Mouse (Mus musculus) forebrain, embryonic 15.5 days (tissue): ENCODE data around the gene Zbtb41. TPM values are rescaled to one million over a fixed set of nuclear protein-coding genes. Genes with fewer than 3 reads are reported as not detected.
A peak's percentile ranks its signal among the peaks of the same experiment; 100 is the strongest.
"Not testable (repeated sequence)": the region's sequence is repeated elsewhere in the genome, so short reads cannot be mapped to it uniquely, and the experiment has no call there.

ENCODE experiments used
- ATAC-seq: fragments of 200-750 bp; cut with Nextera tagmentation; replicated peaks from 2 replicates; pipeline ENCODE4 v1.8.0; 2017; ENCODE audit warnings: mild to moderate bottlenecking, moderate TSS enrichment, moderate library complexity
- H3K27ac ChIP-seq: fragments of 300-500 bp; sonication (generic); replicated peaks from 2 replicates; pipeline ENCODE4 v1.5.1; 2015; ENCODE audit warnings: mild to moderate bottlenecking, inconsistent platforms
- H3K27me3 ChIP-seq: fragments of 300-500 bp; sonication (generic); 2 replicates; pipeline ENCODE4 v1.6.1; 2015; ENCODE audit warnings: inconsistent platforms
- H3K36me3 ChIP-seq: fragments of 300-500 bp; sonication (generic); 2 replicates; pipeline ENCODE4 v1.6.1; 2015; ENCODE audit warnings: mild to moderate bottlenecking, inconsistent platforms
- H3K4me1 ChIP-seq: fragments of 300-500 bp; sonication (generic); 2 replicates; pipeline ENCODE4 v1.6.1; 2015; ENCODE audit warnings: inconsistent platforms
- H3K4me2 ChIP-seq: fragments of 300-500 bp; sonication (generic); replicated peaks from 2 replicates; pipeline ENCODE4 v1.6.1; 2015; ENCODE audit warnings: mild to moderate bottlenecking, inconsistent platforms
- H3K4me3 ChIP-seq: fragments of 300-500 bp; sonication (generic); 2 replicates; pipeline ENCODE4 v1.5.1; 2015; ENCODE audit warnings: mild to moderate bottlenecking, inconsistent platforms
- H3K9ac ChIP-seq: fragments of 300-500 bp; sonication (generic); replicated peaks from 2 replicates; pipeline ENCODE4 v1.6.1; 2015; ENCODE audit warnings: mild to moderate bottlenecking, inconsistent platforms
- H3K9me3 ChIP-seq: fragments of 300-500 bp; sonication (generic); 2 replicates; pipeline ENCODE4 v1.6.1; 2016; ENCODE audit warnings: inconsistent platforms
- WGBS: fragments of 180-500 bp; shearing (Covaris S2); methylation state at CpG from one replicate; pipeline ENCODE4 v1.1.7; 2015; ENCODE audit warnings: mixed read lengths; 5-methylcytosine and 5-hydroxymethylcytosine counted together
- polyA plus RNA-seq: library from polyadenylated mRNA; unstranded; fragments of >200 nt; fragmentation: Nextera tagmentation; extraction: Ambion mirVana; gene quantifications from 2 replicates; pipeline ENCODE4 v1.2.1, GENCODE M21; 2015

Gene Zbtb41
- polyA plus RNA-seq, 1 experiment from 2014 or later = 15.9 TPM

GRCm38 (mm10) chr1:139422941-139423340, 853 bp downstream of the Zbtb41 start:
- Histone ChIP-seq H3K9ac (peak overlapping the region; percentile 92), H3K9me3 (no peaks in the 10 kb centered on the region), H3K36me3 (no peaks in the 10 kb centered on the region), H3K4me2 (peak overlapping the region; percentile 56), H3K4me1 (peaks cover 44% of the 10 kb centered on the region), H3K27ac (peak overlapping the region; percentile 91; the same call in 1 of the 2 replicates), H3K4me3 (peak overlapping the region; percentile 98), H3K27me3 (no peaks in the 10 kb centered on the region)
- WGBS = 16% methylated on average over 10 of the region's 10 CpGs
- ATAC-seq = no peak

GRCm38 (mm10) chr1:139423931-139424330, 1.8 kb downstream of the Zbtb41 start:
- H3K27ac ChIP-seq = no peak overlapping the region
- no peaks in the 10 kb centered on the region for H3K27me3 ChIP-seq
- no peaks in the 10 kb centered on the region for H3K9me3 ChIP-seq
- no peak for ATAC-seq
- peak overlapping the region; percentile 98 for H3K4me3 ChIP-seq
- peak overlapping the region; percentile 56 for H3K4me2 ChIP-seq
- 54% methylated on average over 10 of the region's 10 CpGs for WGBS
- peaks cover 1% of the 10 kb centered on the region for H3K36me3 ChIP-seq
- peak overlapping the region; percentile 92; the same call in 1 of the 2 replicates for H3K9ac ChIP-seq
- peaks cover 47% of the 10 kb centered on the region for H3K4me1 ChIP-seq

- 19% methylated on average over 3 of the region's 3 CpGs for WGBS
- Histone ChIP-seq H3K27ac (no peak overlapping the region), H3K36me3 (peaks cover 10% of the 10 kb centered on the region), H3K9me3 (no peaks in the 10 kb centered on the region), H3K9ac (peak overlapping the region; percentile 23), H3K4me1 (peaks cover 47% of the 10 kb centered on the region), H3K4me2 (peak overlapping the region; percentile 56), H3K27me3 (no peaks in the 10 kb centered on the region), H3K4me3 (peak overlapping the region; percentile 37)
- ATAC-seq = no peak
Measured at GRCm38 (mm10) chr1:139425006-139425405, 2.9 kb downstream of the Zbtb41 start.

- Histone ChIP-seq H3K4me3 (no peak overlapping the region), H3K9ac (no peak overlapping the region), H3K9me3 (no peaks in the 10 kb centered on the region), H3K4me2 (no peak overlapping the region), H3K4me1 (no peaks in the 10 kb centered on the region), H3K27ac (no peak overlapping the region), H3K36me3 (peaks cover 55% of the 10 kb centered on the region), H3K27me3 (no peaks in the 10 kb centered on the region)
- no peak for ATAC-seq
Measured at GRCm38 (mm10) chr1:139438373-139438772, 16.3 kb downstream of the Zbtb41 start.

- not testable (repeated sequence) for H3K4me3 ChIP-seq, ATAC-seq, H3K4me2 ChIP-seq, H3K27me3 ChIP-seq, H3K4me1 ChIP-seq, H3K9ac ChIP-seq, H3K9me3 ChIP-seq, H3K27ac ChIP-seq
- 86% methylated on average over 9 of the region's 9 CpGs for WGBS
- peaks cover 40% of the 10 kb centered on the region for H3K36me3 ChIP-seq
Measured at GRCm38 (mm10) chr1:139443103-139443502, 21.0 kb downstream of the Zbtb41 start.

GRCm38 (mm10) chr1:139454340-139455225, 32.5 kb downstream of the Zbtb41 start, which contains the start of gene Aspm:
Gene Aspm, plus strand, starts transcription at chr1:139454772.
- H3K27me3 ChIP-seq = no peaks in the 10 kb centered on the region
- WGBS = under 1% methylated on average over 65 of the region's 65 CpGs

GRCm38 (mm10) chr1:139455226-139455869, 33.3 kb downstream of the Zbtb41 start:
- H3K4me1 ChIP-seq = peaks cover 24% of the 10 kb centered on the region
- no peaks in the 10 kb centered on the region for H3K27me3 ChIP-seq
- peak overlapping the region; percentile 47 for H3K9ac ChIP-seq
- WGBS = 1% methylated on average over 17 of the region's 17 CpGs
- peak overlapping the region; percentile 71 for H3K4me3 ChIP-seq
- peak overlapping the region; percentile 85 for H3K4me2 ChIP-seq
- no peak overlapping the region for H3K27ac ChIP-seq
- H3K36me3 ChIP-seq = 0 out of 2 replicates have a peak, but pooled peaks cover 3% of the 10 kb centered on the region
- no peaks in the 10 kb centered on the region for H3K9me3 ChIP-seq
- ATAC-seq = peak; percentile 35

More at GRCm38 (mm10) chr1:139454340-139455225, 32.5 kb downstream of the Zbtb41 start, which contains the start of gene Aspm:
- 0 out of 2 replicates have a peak within 1 kb of the TSS, but pooled peaks have one; percentile 4 for H3K27ac ChIP-seq
- 0 out of 2 replicates have a peak, but pooled peaks cover 3% of the 10 kb centered on the region for H3K36me3 ChIP-seq
- peak within 1 kb of the TSS; percentile 47 for H3K9ac ChIP-seq
- peak within 1 kb of the TSS; percentile 85 for H3K4me2 ChIP-seq
- peak within 1 kb of the TSS; percentile 71 for H3K4me3 ChIP-seq
- ATAC-seq = peak; percentile 100
- no peaks in the 10 kb centered on the region for H3K9me3 ChIP-seq
- peaks cover 19% of the 10 kb centered on the region for H3K4me1 ChIP-seq

- Histone ChIP-seq H3K9me3 (no peaks in the 10 kb centered on the region), H3K27me3 (no peaks in the 10 kb centered on the region), H3K4me1 (peaks cover 17% of the 10 kb centered on the region), H3K4me2 (no peak overlapping the region), H3K36me3 (no peaks in the 10 kb centered on the region), H3K9ac (no peak overlapping the region), H3K27ac (no peak overlapping the region), H3K4me3 (no peak overlapping the region)
- 75% methylated on average over 5 of the region's 5 CpGs for WGBS
- ATAC-seq = no peak
Measured at GRCm38 (mm10) chr1:139460807-139461206, 38.7 kb downstream of the Zbtb41 start.

- Histone ChIP-seq H3K27me3 (no peaks in the 10 kb centered on the region), H3K9me3 (no peaks in the 10 kb centered on the region), H3K9ac (no peak overlapping the region), H3K36me3 (peaks cover 10% of the 10 kb centered on the region), H3K4me3 (no peak overlapping the region), H3K4me2 (no peak overlapping the region), H3K4me1 (peaks cover 1% of the 10 kb centered on the region), H3K27ac (no peak overlapping the region)
- 91% methylated on average over 11 of the region's 11 CpGs for WGBS
- ATAC-seq = no peak
Measured at GRCm38 (mm10) chr1:139465936-139466335, 43.8 kb downstream of the Zbtb41 start.

GRCm38 (mm10) chr1:139478898-139479297, 56.8 kb downstream of the Zbtb41 start:
- H3K9me3 ChIP-seq = no peaks in the 10 kb centered on the region
- no peak overlapping the region for H3K27ac ChIP-seq
- H3K4me2 ChIP-seq = no peak overlapping the region
- 79% methylated on average over 11 of the region's 11 CpGs for WGBS
- peak; percentile 41; the same call in 1 of the 2 replicates for ATAC-seq
- H3K27me3 ChIP-seq = no peaks in the 10 kb centered on the region
- no peaks in the 10 kb centered on the region for H3K4me1 ChIP-seq
- H3K36me3 ChIP-seq = peaks cover 29% of the 10 kb centered on the region
- no peak overlapping the region for H3K4me3 ChIP-seq
- no peak overlapping the region for H3K9ac ChIP-seq

- Histone ChIP-seq H3K4me3 (no peak overlapping the region), H3K27me3 (no peaks in the 10 kb centered on the region), H3K27ac (no peak overlapping the region), H3K9ac (no peak overlapping the region), H3K9me3 (no peaks in the 10 kb centered on the region), H3K4me1 (no peaks in the 10 kb centered on the region), H3K36me3 (peaks cover 19% of the 10 kb centered on the region), H3K4me2 (no peak overlapping the region)
- ATAC-seq = no peak
- WGBS = 88% methylated on average over 8 of the region's 8 CpGs
Measured at GRCm38 (mm10) chr1:139480246-139480645, 58.2 kb downstream of the Zbtb41 start.

- no peaks in the 10 kb centered on the region for H3K9me3 ChIP-seq
- peaks cover 15% of the 10 kb centered on the region for H3K36me3 ChIP-seq
- H3K9ac ChIP-seq = no peak overlapping the region
- ATAC-seq = 0 out of 2 replicates have a peak, but pooled peaks have one; percentile 43
- H3K4me3 ChIP-seq = no peak overlapping the region
- no peaks in the 10 kb centered on the region for H3K27me3 ChIP-seq
- H3K4me1 ChIP-seq = no peaks in the 10 kb centered on the region
- 85% methylated on average over 4 of the region's 4 CpGs for WGBS
- no peak overlapping the region for H3K4me2 ChIP-seq
- H3K27ac ChIP-seq = no peak overlapping the region
Measured at GRCm38 (mm10) chr1:139481146-139481545, 59.1 kb downstream of the Zbtb41 start.
